Mouse (Mus musculus) induced T-regulatory cell, adult 2 months (primary cell): ENCODE measurements around the gene Fam216a.
"Not testable (repeated sequence)": the region's sequence is repeated elsewhere in the genome, so short reads cannot be mapped to it uniquely, and the experiment has no call there.

Source experiments
- DNase-seq: peaks from one replicate; pipeline ENCODE4 v3.0.0-alpha.2; 2012; ENCODE audit warnings: low read depth

The Fam216a gene

GRCm38 (mm10) chr5:122320205-122320781 lies 51.9 kb downstream of the Fam216a start:
- no peak for DNase-seq

- DNase-seq: no peak
These were observed 52.5 kb downstream of the Fam216a start for GRCm38 (mm10) chr5:122319474-122320204.

- not testable (repeated sequence) for DNase-seq
These were observed 53.2 kb downstream of the Fam216a start for GRCm38 (mm10) chr5:122318976-122319375.

- DNase-seq: peak; percentile 76
These were observed 54.1 kb downstream of the Fam216a start for GRCm38 (mm10) chr5:122318100-122318499.

GRCm38 (mm10) chr5:122317329-122318045 lies 54.7 kb downstream of the Fam216a start:
- DNase-seq: peak; percentile 28

- DNase-seq: peak; percentile 26
These were observed 57.0 kb downstream of the Fam216a start for GRCm38 (mm10) chr5:122314966-122315667.
